Mouse (Mus musculus): ENCODE measurements at regions not wholly inside any gene's neighbourhood (a gene's known extent, or its start where the extent isn't known, plus 50 kb on each side); places are given as distances from the start of the nearest gene placed in this dataset.

DNA sequence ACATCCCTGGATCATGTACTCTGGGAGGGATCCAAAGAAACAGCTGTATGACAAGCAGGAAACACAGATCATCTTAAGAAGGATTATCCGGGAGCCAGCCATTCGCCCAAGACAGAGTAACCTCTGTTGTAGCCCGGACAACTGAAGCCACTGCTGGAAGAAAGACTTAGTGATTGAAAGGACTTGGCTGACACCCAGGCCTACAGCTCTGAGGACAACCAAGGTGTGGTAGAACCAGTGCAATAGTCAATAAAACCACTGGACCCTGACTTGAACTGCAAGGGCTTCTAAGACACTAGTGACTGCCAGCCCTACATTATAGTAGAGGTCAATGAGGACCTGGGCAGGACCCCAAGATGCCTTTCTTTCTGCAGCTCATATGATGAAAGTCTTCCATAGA lies 78.3 kb upstream of the Klf12 start:
- H3K4me2 ChIP-seq (replicated peaks; ENCODE audit: low read depth, low read length): no peak overlapping the region

DNA sequence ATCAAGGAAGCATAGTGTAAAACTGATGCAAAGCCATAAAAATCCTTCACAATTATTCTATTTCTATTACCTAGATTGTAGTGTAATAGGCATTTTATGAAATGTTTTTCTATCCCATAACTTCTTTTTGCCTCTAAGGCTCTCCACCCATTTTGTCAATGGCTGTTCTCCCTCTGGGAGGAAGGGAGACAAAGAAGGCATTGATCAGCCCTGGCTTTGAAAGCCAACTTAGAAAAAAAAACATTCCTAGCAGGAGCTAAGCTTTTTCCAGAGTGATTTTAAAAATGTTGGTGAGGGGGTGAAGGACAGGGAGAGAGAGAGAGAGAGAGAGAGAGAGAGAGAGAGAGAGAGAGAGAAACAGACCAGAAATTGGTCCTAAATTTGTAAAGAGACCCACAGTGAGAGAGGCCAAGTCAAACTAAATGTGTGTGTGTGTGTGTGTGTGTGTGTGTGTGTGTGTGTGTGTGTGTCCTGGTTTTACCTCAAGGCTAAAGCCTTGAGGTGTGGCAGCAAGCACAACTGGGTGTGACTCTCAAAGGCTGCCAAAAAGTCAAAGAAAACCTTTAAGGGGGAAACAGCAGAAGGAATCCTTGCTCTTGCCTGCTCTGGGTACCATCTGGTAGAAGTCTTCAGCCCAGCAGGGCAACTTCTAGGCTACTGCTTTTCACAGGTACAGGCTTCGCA lies 77.0 kb upstream of the Klf12 start:
- Histone ChIP-seq H3K9ac (replicated peaks; ENCODE audit: low read depth, low read length) (no peak overlapping the region), H3K27ac (ENCODE audit: low read length) (no peak overlapping the region), H3K27me3 (ENCODE audit: control insufficient read depth, insufficient read depth, low read length) (no peaks in the 10 kb centered on the region), H3K4me2 (replicated peaks; ENCODE audit: low read depth, low read length) (no peak overlapping the region), H3K9me3 (ENCODE audit: control insufficient read depth, low read depth, low read length) (no peaks in the 10 kb centered on the region), H3K4me1 (ENCODE audit: control insufficient read depth, insufficient read depth, low read length) (no peaks in the 10 kb centered on the region; the same call in 1 of the 2 replicates), H3K4me3 (ENCODE audit: low read depth, low read length) (no peak overlapping the region), H3K36me3 (ENCODE audit: control insufficient read depth, insufficient read depth, low read length) (no peaks in the 10 kb centered on the region)
- WGBS: 62% methylated on average over 1 of the region's 1 CpGs
- ATAC-seq (ENCODE audit: insufficient number of reproducible peaks, insufficient read depth, low FRiP score, low read depth): no peak

More for the DNA sequence above, 78.3 kb upstream of the Klf12 start:
- no peaks in the 10 kb centered on the region for H3K36me3 ChIP-seq (ENCODE audit: control insufficient read depth, insufficient read depth, low read length)
- H3K4me3 ChIP-seq (ENCODE audit: low read depth, low read length): no peak overlapping the region
- 66% methylated on average over 3 of the region's 3 CpGs for WGBS
- no peaks in the 10 kb centered on the region for H3K9me3 ChIP-seq (ENCODE audit: control insufficient read depth, low read depth, low read length)
- no peak overlapping the region for H3K27ac ChIP-seq (ENCODE audit: low read length)
- no peaks in the 10 kb centered on the region; the same call in 1 of the 2 replicates for H3K4me1 ChIP-seq (ENCODE audit: control insufficient read depth, insufficient read depth, low read length)
- no peak overlapping the region for H3K9ac ChIP-seq (replicated peaks; ENCODE audit: low read depth, low read length)
- H3K27me3 ChIP-seq (ENCODE audit: control insufficient read depth, insufficient read depth, low read length): no peaks in the 10 kb centered on the region
- no peak for ATAC-seq (ENCODE audit: insufficient number of reproducible peaks, insufficient read depth, low FRiP score, low read depth)

DNA sequence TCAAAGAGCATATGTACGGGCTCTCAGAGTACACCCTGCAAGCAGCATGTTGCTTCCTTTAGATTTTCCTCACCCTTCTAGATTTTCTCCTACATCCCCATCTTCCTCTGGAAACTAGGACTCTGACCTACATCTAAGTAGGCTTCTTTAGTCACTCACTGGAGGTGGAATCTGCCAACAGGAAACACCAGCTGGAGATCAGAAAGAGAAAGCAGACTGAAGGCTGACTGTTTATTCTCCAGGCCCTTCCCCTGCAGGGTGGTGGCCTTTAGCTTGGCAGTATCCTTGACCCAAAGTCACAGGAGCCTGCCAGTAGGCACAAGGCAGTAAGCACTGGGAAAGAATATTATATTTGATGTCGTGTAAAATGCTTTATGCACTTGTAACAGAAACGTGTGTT lies 75.4 kb upstream of the Klf12 start:
- Histone ChIP-seq H3K9ac (replicated peaks; ENCODE audit: low read depth, low read length) (no peak overlapping the region), H3K9me3 (ENCODE audit: control insufficient read depth, low read depth, low read length) (no peaks in the 10 kb centered on the region), H3K27ac (ENCODE audit: low read length) (no peak overlapping the region), H3K4me3 (ENCODE audit: low read depth, low read length) (no peak overlapping the region), H3K36me3 (ENCODE audit: control insufficient read depth, insufficient read depth, low read length) (no peaks in the 10 kb centered on the region), H3K4me1 (ENCODE audit: control insufficient read depth, insufficient read depth, low read length) (no peaks in the 10 kb centered on the region; the same call in 1 of the 2 replicates), H3K4me2 (replicated peaks; ENCODE audit: low read depth, low read length) (no peak overlapping the region), H3K27me3 (ENCODE audit: control insufficient read depth, insufficient read depth, low read length) (no peaks in the 10 kb centered on the region)
- 70% methylated on average over 3 of the region's 3 CpGs for WGBS
- no peak for ATAC-seq (ENCODE audit: insufficient number of reproducible peaks, insufficient read depth, low FRiP score, low read depth)

DNA sequence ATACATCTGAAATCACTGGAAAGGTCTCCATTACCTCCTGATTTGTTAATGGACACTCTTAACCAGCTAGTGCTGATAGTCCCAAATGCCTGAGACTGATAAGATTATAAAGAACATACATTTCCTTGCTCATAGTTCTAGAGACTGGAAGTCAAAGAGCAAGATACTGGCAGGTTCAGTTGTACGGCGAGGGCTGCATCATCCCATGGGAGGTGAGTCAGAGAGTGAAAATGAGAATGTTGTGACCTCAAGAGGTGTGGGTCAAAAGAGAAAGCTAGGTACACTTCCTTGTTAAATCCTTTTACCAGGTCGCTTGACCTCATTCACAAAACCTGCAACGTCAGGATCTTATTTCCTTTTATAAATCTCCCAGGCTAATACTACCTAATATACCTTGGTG lies 72.7 kb upstream of the Klf12 start:
- Histone ChIP-seq H3K9me3 (ENCODE audit: control insufficient read depth, low read depth, low read length) (no peaks in the 10 kb centered on the region), H3K4me2 (replicated peaks; ENCODE audit: low read depth, low read length) (no peak overlapping the region), H3K27me3 (ENCODE audit: control insufficient read depth, insufficient read depth, low read length) (no peaks in the 10 kb centered on the region), H3K4me1 (ENCODE audit: control insufficient read depth, insufficient read depth, low read length) (no peaks in the 10 kb centered on the region), H3K36me3 (ENCODE audit: control insufficient read depth, insufficient read depth, low read length) (no peaks in the 10 kb centered on the region), H3K4me3 (ENCODE audit: low read depth, low read length) (no peak overlapping the region), H3K9ac (replicated peaks; ENCODE audit: low read depth, low read length) (no peak overlapping the region), H3K27ac (ENCODE audit: low read length) (no peak overlapping the region)
- WGBS: 67% methylated on average over 4 of the region's 4 CpGs
- ATAC-seq (ENCODE audit: insufficient number of reproducible peaks, insufficient read depth, low FRiP score, low read depth): no peak

DNA sequence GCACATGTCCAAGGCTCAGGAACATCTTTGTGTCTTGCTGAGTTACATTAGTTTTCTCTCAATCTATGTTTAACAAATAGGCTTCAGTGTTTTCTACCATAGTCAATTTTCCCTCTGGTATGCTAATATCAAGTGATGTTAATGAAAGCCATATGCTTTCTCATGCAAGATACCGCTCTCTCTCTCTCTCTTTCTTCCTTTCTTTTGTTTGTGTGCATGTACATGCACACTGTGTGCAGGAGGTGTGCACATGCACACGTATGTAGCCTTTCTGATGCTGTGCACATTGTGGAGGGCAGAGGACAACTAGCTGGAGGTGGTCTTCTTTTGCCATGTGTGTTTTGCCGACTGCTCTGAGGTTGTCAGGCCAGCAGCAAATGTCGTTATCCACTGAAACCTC lies 69.0 kb upstream of the Klf12 start:
- Histone ChIP-seq H3K27ac (ENCODE audit: low read length) (no peak overlapping the region), H3K4me1 (ENCODE audit: control insufficient read depth, insufficient read depth, low read length) (no peaks in the 10 kb centered on the region), H3K36me3 (ENCODE audit: control insufficient read depth, insufficient read depth, low read length) (no peaks in the 10 kb centered on the region), H3K4me2 (replicated peaks; ENCODE audit: low read depth, low read length) (no peak overlapping the region), H3K27me3 (ENCODE audit: control insufficient read depth, insufficient read depth, low read length) (no peaks in the 10 kb centered on the region), H3K4me3 (ENCODE audit: low read depth, low read length) (no peak overlapping the region), H3K9me3 (ENCODE audit: control insufficient read depth, low read depth, low read length) (no peaks in the 10 kb centered on the region), H3K9ac (replicated peaks; ENCODE audit: low read depth, low read length) (no peak overlapping the region)
- ATAC-seq (ENCODE audit: insufficient number of reproducible peaks, insufficient read depth, low FRiP score, low read depth): no peak
- WGBS: 66% methylated on average over 4 of the region's 4 CpGs

DNA sequence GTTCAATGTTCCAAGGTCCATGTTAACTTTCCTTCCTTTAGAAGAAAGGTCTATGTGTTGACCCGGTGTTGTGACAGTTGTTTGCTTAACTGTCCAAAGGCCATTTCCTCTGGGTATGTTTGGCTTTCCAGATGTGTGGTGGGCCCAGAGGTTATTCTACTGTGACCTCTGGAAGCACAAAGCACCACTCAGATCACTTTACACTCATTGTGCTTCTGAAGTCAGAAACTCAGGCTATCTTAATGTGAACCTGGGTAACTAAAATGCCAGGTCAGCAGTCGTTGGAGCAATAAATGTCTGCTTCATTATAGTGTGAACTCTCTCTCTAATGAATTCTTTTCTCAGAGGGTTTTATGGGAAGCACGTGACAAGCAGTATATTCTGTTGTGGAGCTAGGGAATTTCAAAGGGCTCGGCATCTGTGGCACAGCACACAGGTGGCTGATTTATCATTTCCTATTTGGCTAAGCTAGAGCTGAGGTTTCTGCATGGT lies 68.5 kb upstream of the Klf12 start:
- Histone ChIP-seq H3K36me3 (ENCODE audit: control insufficient read depth, insufficient read depth, low read length) (no peaks in the 10 kb centered on the region), H3K4me2 (replicated peaks; ENCODE audit: low read depth, low read length) (no peak overlapping the region), H3K9me3 (ENCODE audit: control insufficient read depth, low read depth, low read length) (no peaks in the 10 kb centered on the region), H3K27me3 (ENCODE audit: control insufficient read depth, insufficient read depth, low read length) (no peaks in the 10 kb centered on the region), H3K4me1 (ENCODE audit: control insufficient read depth, insufficient read depth, low read length) (no peaks in the 10 kb centered on the region), H3K4me3 (ENCODE audit: low read depth, low read length) (no peak overlapping the region), H3K27ac (ENCODE audit: low read length) (no peak overlapping the region), H3K9ac (replicated peaks; ENCODE audit: low read depth, low read length) (no peak overlapping the region)
- 12% methylated on average over 4 of the region's 4 CpGs for WGBS
- no peak for ATAC-seq (ENCODE audit: insufficient number of reproducible peaks, insufficient read depth, low FRiP score, low read depth)

DNA sequence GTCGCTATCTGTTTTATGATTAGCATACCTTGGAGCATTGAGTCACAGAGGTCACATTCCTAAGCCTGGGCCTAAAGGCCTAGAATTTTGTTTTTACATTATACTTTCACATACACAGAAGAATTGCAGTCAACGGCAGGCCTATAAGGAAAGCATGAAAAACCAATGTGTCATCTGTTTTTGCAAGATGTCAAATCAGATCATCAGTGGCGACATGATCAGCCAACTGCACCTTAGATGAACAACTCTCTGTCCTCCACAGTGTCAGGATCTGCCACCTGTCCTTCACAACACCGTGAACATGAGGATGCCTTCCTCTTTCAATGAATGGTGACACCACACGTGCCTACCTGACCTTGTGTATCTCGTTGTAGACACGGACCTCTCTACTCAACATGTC lies 66.5 kb upstream of the Klf12 start:
- Histone ChIP-seq H3K27ac (ENCODE audit: low read length) (no peak overlapping the region), H3K27me3 (ENCODE audit: control insufficient read depth, insufficient read depth, low read length) (no peaks in the 10 kb centered on the region), H3K9me3 (ENCODE audit: control insufficient read depth, low read depth, low read length) (no peaks in the 10 kb centered on the region), H3K36me3 (ENCODE audit: control insufficient read depth, insufficient read depth, low read length) (no peaks in the 10 kb centered on the region), H3K4me3 (ENCODE audit: low read depth, low read length) (no peak overlapping the region), H3K4me1 (ENCODE audit: control insufficient read depth, insufficient read depth, low read length) (no peaks in the 10 kb centered on the region), H3K4me2 (replicated peaks; ENCODE audit: low read depth, low read length) (no peak overlapping the region), H3K9ac (replicated peaks; ENCODE audit: low read depth, low read length) (no peak overlapping the region)
- no peak for ATAC-seq (ENCODE audit: insufficient number of reproducible peaks, insufficient read depth, low FRiP score, low read depth)
- WGBS: 89% methylated on average over 7 of the region's 7 CpGs

DNA sequence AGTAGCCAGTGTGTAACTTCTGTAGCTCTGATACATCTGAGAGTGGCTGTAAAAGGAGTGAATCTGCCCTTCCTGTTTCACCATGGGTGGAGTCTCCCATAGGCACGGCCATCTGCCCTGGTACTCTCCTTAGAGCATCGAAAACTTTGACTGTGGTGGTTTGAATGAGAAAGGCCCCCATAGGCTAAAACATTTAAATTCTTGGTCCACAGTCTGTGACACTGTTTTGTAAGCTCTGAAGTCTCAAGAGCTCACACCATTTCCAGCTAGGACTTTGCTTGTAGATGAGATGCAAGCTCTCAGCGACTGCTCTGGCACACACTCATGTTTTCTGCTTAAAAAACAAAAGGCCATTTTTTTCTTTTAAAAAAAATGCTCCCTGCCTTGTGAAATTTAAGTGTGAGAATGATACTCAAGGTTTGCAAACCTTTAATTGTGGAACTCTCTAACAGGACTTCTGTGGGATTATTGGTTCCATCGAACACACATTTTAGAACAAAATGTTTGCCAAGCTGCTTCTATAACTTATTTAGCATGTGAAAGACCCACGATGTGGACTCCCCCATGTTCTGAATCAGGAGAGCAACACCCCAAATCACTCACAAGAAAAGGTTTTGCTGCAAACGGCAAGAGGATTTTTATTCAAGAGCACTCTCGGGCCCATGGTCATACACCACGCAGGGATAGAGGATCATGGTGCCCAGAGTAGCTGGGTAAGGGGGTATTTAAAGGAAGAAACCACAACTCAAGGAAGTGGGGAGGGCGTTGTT lies 65.7 kb upstream of the Klf12 start:
- Histone ChIP-seq H3K4me1 (ENCODE audit: control insufficient read depth, insufficient read depth, low read length) (no peaks in the 10 kb centered on the region), H3K9ac (replicated peaks; ENCODE audit: low read depth, low read length) (no peak overlapping the region), H3K4me2 (replicated peaks; ENCODE audit: low read depth, low read length) (no peak overlapping the region), H3K9me3 (ENCODE audit: control insufficient read depth, low read depth, low read length) (no peaks in the 10 kb centered on the region), H3K36me3 (ENCODE audit: control insufficient read depth, insufficient read depth, low read length) (no peaks in the 10 kb centered on the region), H3K27me3 (ENCODE audit: control insufficient read depth, insufficient read depth, low read length) (no peaks in the 10 kb centered on the region), H3K4me3 (ENCODE audit: low read depth, low read length) (no peak overlapping the region), H3K27ac (ENCODE audit: low read length) (no peak overlapping the region)
- WGBS: 89% methylated on average over 9 of the region's 9 CpGs
- ATAC-seq (ENCODE audit: insufficient number of reproducible peaks, insufficient read depth, low FRiP score, low read depth): no peak

Measured in stomach, embryonic 14.5 days (tissue).